Mouse (Mus musculus): Measurements from ENCODE around the gene Sstr3.

Gene Sstr3

GRCm38 (mm10) chr15:78559141-78559979, 14.9 kb upstream of the Sstr3 start:
- DNase-seq (ENCODE audit: low read depth, low spot score) = peak; percentile 78

DNA sequence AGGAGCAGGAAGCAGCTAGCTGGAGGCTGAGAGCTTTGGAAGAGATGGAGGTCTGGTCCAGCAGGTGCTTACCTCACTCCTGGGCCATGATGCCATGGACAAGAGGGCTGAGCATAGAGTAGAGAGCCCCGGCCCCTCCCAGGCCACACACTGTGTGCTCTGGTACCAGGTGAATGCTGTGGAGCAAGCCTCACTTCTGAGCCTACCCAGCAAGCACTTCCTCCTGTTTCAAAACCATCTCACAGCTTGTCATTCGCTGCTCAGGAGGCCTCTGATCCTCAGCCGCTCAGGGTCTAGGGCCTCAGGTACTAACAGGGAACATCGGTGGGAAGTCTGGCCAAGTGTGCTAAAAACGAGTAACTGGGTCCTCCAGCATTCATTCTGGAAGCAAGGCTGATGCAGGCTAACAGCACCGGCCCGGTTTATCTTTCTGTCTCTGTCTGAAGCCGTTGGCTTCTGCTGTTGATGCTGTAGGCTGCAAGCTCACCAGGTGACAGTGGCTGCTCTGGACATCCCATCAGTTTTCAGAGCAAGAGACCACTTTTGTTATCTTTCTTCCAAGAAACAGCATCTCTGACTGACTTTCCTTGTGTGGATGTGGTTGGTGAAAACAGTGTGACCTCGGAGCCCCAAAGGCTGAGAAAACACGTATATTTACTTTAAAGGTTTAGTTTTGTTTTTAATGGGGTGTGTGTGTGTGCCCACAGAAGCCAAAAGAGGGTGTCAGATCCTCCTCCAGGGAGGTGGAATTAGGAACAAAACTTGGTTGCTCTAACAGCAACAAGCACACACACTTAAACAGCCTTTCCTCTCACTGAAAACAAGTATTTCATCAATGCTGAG, 13.4 kb upstream of the Sstr3 start:
- DNase-seq (ENCODE audit: low read depth, low spot score) = no peak

GRCm38 (mm10) chr15:78554545-78555313, 10.2 kb upstream of the Sstr3 start:
- peak; percentile 83 for DNase-seq (ENCODE audit: low read depth, low spot score)

- no peak for DNase-seq (ENCODE audit: low read depth, low spot score)
Observed at GRCm38 (mm10) chr15:78549189-78549734, 4.8 kb upstream of the Sstr3 start.

DNA sequence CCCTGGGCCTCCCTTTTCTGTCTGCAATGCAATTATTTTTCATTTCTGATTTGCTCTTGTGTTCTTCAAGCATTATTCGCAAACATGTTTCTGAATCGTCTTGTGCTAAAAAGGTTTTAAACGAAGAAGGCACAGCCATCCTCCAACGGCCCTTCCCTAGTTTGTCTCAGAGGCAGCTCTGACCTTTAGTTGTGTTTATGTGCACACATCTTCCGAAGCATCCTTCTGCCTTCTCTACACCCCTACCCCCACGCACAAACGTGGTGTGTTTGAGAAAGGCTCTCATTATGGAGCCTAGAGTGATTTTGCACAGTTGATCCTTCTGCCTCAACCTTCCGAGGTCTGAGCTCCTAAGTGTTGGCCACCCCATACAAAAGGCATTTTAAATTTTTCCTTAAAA, 4.2 kb upstream of the Sstr3 start:
- no peak for DNase-seq (ENCODE audit: low read depth, low spot score)

GRCm38 (mm10) chr15:78548336-78548665, 3.8 kb upstream of the Sstr3 start:
- DNase-seq (ENCODE audit: low read depth, low spot score) = peak; percentile 56

- peak; percentile 70 for DNase-seq (ENCODE audit: low read depth, low spot score)
Observed at GRCm38 (mm10) chr15:78547415-78548335, 3.2 kb upstream of the Sstr3 start.

DNA sequence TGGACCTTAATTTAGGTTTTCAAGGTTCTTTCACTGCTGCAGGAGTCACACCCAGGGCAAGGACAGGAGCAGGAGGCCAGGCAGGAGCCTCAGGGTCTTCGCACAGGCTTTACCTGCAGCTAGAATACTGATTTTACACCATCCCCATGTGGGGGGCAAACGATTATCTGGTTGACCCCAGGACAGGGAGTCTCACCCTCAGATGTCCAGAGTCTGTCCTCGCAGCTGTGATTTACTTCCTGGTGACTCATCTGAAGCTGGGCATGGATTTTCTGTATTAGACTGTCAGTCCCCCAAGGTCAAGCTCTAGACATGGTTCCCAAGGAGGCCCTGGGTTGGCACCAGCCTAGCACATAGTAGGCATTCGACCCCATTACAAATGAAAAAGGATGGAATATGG, 1.6 kb upstream of the Sstr3 start:
- DNase-seq (ENCODE audit: low read depth, low spot score) = no peak

GRCm38 (mm10) chr15:78544041-78544440, 444 bp downstream of the Sstr3 start:
- no peak for DNase-seq (ENCODE audit: low read depth, low spot score)

- no peak for DNase-seq (ENCODE audit: low read depth, low spot score)
Observed at GRCm38 (mm10) chr15:78542767-78543303, 1.6 kb downstream of the Sstr3 start.

DNA sequence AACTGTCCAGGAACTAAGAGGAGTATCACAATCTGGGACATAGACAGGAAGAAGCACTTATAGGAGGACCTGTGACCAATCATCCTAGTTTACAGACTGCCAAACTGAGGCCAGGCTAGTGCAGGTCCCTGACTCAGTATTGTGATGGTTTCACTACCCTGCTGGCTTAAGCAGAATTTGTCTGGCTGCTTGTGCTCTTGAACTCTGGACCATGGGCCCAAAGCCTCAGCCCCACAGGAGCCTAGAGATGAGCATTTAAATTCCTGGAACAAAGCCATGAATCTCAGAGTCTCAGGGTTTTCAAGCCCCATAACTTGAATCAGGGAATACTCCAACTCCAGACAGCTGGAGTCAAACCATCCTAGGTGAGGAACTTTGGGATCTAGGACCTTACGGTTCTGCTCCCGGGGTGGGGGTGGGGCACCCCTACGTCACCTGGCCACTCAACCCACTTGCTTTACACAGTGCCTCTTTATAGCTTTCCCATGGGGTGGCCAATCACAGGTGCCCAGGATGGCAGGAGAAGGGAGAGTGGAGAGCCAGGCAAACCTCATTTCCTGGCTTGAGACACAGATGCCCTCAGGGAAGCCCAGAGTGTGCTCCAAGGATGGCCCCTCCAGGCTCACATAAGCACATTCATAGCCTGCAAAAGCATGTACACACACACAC, 2.3 kb downstream of the Sstr3 start:
- DNase-seq (ENCODE audit: low read depth, low spot score) = no peak

- no peak for DNase-seq (ENCODE audit: low read depth, low spot score)
Observed at GRCm38 (mm10) chr15:78541606-78542005, 2.9 kb downstream of the Sstr3 start.

- no peak for DNase-seq (ENCODE audit: low read depth, low spot score)
Observed at GRCm38 (mm10) chr15:78541036-78541435, 3.4 kb downstream of the Sstr3 start.

GRCm38 (mm10) chr15:78535723-78536421, 8.6 kb downstream of the Sstr3 start:
- DNase-seq (ENCODE audit: low read depth, low spot score) = no peak

DNA sequence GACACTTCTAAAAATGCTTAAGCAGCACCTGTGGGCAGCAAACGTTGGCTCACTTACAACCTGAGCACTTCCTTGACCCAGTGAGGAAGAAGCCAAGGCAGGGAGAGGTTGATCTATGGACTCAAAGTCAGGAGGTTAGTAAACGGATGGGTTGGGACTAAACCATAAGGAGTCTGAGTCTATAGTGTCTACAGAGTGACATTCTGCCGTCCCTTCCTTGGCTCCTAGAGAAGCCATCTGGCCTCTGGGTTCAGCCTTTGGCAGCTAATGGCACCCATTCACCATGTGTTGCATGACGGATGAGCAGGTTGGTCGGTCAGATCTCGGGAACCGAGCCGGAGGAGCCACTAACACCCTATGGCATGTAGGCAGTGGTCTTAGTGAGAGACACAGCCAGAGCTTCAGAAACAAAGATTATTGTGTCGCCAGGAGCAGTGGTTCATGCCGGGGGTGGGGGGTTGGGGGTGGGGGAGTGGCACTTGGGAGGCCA, 11.1 kb downstream of the Sstr3 start:
- DNase-seq (ENCODE audit: low read depth, low spot score) = no peak

DNA sequence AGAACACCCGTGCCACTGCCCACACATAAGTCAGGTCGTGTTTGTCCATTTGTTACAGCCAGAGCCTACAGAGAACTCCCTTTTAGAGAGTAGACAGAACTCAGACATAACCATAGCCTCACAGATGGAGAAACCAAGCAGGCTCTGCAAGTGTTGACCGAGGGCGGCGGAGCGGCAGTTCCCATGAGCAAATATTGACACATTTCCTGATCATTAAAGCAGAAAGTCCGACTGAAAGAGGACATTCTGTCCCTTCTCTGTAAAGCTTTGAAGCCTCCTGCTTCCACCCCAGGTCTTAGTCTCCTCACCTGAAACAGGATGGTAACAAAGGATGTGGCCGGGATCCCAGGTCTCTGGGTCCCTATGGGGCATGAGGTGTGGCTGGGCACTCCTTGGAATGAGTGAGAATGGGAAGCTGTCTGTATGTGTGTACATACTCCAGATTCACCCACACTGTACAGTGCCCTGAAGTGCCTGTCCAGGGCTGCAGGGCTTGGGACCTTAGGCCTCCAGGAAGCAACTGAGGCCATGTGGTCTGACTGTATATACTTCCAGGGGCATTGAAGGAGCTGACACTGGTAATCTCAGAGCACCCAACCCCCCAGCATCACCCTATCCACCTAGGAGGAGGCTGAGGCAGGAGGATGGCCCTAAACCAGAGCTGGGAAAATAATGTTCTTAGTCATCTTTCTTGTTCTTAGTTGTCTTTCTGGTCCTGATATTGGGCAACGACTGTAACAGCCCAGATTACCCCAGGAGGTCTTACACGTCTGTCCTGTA, 11.7 kb downstream of the Sstr3 start:
- no peak for DNase-seq (ENCODE audit: low read depth, low spot score)

GRCm38 (mm10) chr15:78531901-78532469, 12.5 kb downstream of the Sstr3 start:
- DNase-seq (ENCODE audit: low read depth, low spot score) = peak; percentile 95

DNA sequence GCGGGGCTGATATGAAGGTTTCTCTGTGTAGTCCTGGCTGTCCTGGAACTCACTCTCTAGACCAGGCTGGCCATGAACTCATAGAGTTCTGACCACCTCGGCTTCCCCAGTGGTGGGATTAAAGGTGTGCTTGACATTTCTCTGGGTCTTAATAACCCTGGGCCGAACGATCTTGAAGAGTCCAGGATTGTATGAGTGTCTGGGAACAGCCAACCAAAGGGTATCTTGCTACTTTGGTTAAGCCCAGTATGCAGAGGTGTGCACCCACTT, 13.1 kb downstream of the Sstr3 start:
- DNase-seq (ENCODE audit: low read depth, low spot score) = no peak

Data from A20 (cell line).